In genomic region chr14:55603271-55603632, GRCm38 (mm10) we compare ENCODE assay signal across 8 mouse cellular contexts. TPM values are rescaled to one million over a fixed set of nuclear protein-coding genes. Genes with fewer than 3 reads are reported as not detected.
DNase-seq lines count a peak whose midpoint lies in the region; ATAC-seq and TF ChIP-seq lines count a peak whose summit lies in the region.

Gene Irf9 (plus strand): TSS chr14:55603571.

- DNase-seq in frontal cortex, adult 2 months (ENCODE audit: extremely low spot score in 1 of 2, low spot score in 1 of 2), result no peak
- no peak for DNase-seq in frontal cortex, postnatal 14 days (ENCODE audit: low spot score in 2 of 2)
- DNase-seq in testis, postnatal 10 days (ENCODE audit: low spot score), result no peak
- DNase-seq in hindbrain, embryonic 14.5 days (ENCODE audit: low spot score), result no peak
- no peak for DNase-seq in left cerebral cortex, adult 9 months (ENCODE audit: low spot score in 2 of 2)

- no peak for ATAC-seq in hindbrain, embryonic 14.5 days (ENCODE audit: low FRiP score)
- no peak for ATAC-seq in midbrain, embryonic 13.5 days
- no peak for ATAC-seq in frontal cortex, adult (ENCODE audit: low TSS enrichment)

- H3K27me3 ChIP-seq in testis, adult 2 months (ENCODE audit: control insufficient read depth, insufficient read depth, low read length), result no peaks in the 10 kb centered on the region
- H3K27me3 ChIP-seq in hindbrain, embryonic 14.5 days (ENCODE audit: control insufficient read depth, insufficient read depth, low read length), result no peaks in the 10 kb centered on the region
- H3K27me3 ChIP-seq in midbrain, embryonic 13.5 days, result no peaks in the 10 kb centered on the region

- H3K36me3 ChIP-seq in testis, adult 2 months (ENCODE audit: control insufficient read depth, insufficient read depth, low read length), result no peaks in the 10 kb centered on the region
- peaks cover 82% of the 10 kb centered on the region for H3K36me3 ChIP-seq in hindbrain, embryonic 14.5 days (replicated peaks; ENCODE audit: control insufficient read depth, insufficient read depth)
- peaks cover 90% of the 10 kb centered on the region for H3K36me3 ChIP-seq in midbrain, embryonic 13.5 days

- no peak for TF ChIP-seq CTCF in testis, adult 2 months (IDR thresholded peaks at IDR 0.05; ENCODE audit: control insufficient read depth, insufficient read depth, insufficient replicate concordance, low read depth, low read length)

- H3K4me1 ChIP-seq in testis, adult 2 months (ENCODE audit: control insufficient read depth, insufficient read depth, low read length), result no peaks in the 10 kb centered on the region; the same call in 1 of the 2 replicates
- H3K4me1 ChIP-seq in hindbrain, embryonic 14.5 days (replicated peaks; ENCODE audit: control insufficient read depth, insufficient read depth, low read length), result no peaks in the 10 kb centered on the region
- peaks cover 7% of the 10 kb centered on the region; the same call in 1 of the 2 replicates for H3K4me1 ChIP-seq in midbrain, embryonic 13.5 days (replicated peaks)

- WGBS in hindbrain, embryonic 14.5 days, result 86% methylated on average over 7 of the region's 7 CpGs
- 87% methylated on average over 7 of the region's 7 CpGs for WGBS in midbrain, embryonic 13.5 days

- H3K9me3 ChIP-seq in hindbrain, embryonic 14.5 days (ENCODE audit: control insufficient read depth, low read length), result no peaks in the 10 kb centered on the region
- no peaks in the 10 kb centered on the region for H3K9me3 ChIP-seq in midbrain, embryonic 13.5 days

- H3K4me3 ChIP-seq in testis, adult 2 months (ENCODE audit: control insufficient read depth, low read depth, low read length), result peak within 1 kb of the TSS; percentile 75
- no peak within 1 kb of the TSS; the same call in 1 of the 2 replicates for H3K4me3 ChIP-seq in hindbrain, embryonic 14.5 days (replicated peaks; ENCODE audit: low read length)
- peak within 1 kb of the TSS; percentile 20 for H3K4me3 ChIP-seq in midbrain, embryonic 13.5 days (replicated peaks)

- no peak within 1 kb of the TSS for H3K9ac ChIP-seq in hindbrain, embryonic 14.5 days
- 0 out of 2 replicates have a peak within 1 kb of the TSS, but pooled peaks have one; percentile 41 for H3K9ac ChIP-seq in midbrain, embryonic 13.5 days (replicated peaks)

- peak within 1 kb of the TSS; percentile 33 for H3K4me2 ChIP-seq in hindbrain, embryonic 14.5 days (replicated peaks)
- peak within 1 kb of the TSS; percentile 32 for H3K4me2 ChIP-seq in midbrain, embryonic 13.5 days (replicated peaks)

- peak within 1 kb of the TSS; percentile 86 for H3K27ac ChIP-seq in testis, adult 2 months (ENCODE audit: control insufficient read depth, insufficient read depth, low read depth, low read length)
- 0 out of 2 replicates have a peak within 1 kb of the TSS, but pooled peaks have one; percentile 15 for H3K27ac ChIP-seq in hindbrain, embryonic 14.5 days
- H3K27ac ChIP-seq in midbrain, embryonic 13.5 days, result no peak within 1 kb of the TSS

- TF ChIP-seq POLR2A in testis, adult 2 months (IDR thresholded peaks at IDR 0.05; ENCODE audit: control insufficient read depth, low read depth, low read length), result no peak

RNA-seq across cellular contexts. Expression of gene Irf9, which starts in this region (rescaled TPM):
- 19.1 and 22.9 TPM in 2 replicates for polyA plus RNA-seq in frontal cortex, adult 2 months (2012; rRNA removed)
- polyA plus RNA-seq in testis, adult 2 months (2012; rRNA removed), result 4.1 and 4.4 TPM in 2 replicates
- 7.4 and 8.0 TPM in 2 replicates for polyA plus RNA-seq in hindbrain, embryonic 14.5 days (2014; fragmentation: Nextera tagmentation; extraction: Ambion mirVana)
- polyA plus RNA-seq in midbrain, embryonic 13.5 days (2015; fragmentation: Nextera tagmentation; extraction: Ambion mirVana), result 7.8 and 8.7 TPM in 2 replicates
